In the genomic region with DNA sequence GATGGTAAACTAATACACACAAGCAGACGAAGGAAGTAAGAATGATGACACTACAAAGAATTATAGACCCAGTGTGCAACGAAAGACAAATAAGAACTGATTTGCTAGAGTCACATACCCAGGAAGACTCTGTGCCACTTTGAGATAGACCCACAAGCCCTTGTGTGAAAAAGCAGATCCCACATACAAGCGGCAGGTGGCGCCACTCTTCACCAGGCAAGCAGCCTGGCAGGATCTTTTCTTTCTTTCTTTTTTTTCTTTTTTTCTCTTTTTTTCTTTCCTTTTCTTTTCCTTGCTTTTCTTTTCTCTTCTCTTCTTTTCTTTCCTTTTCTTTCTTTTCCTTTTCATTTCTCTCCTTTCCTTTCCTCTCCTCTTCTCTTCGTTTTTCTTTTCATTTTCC, we compare ENCODE assay signal across 14 mouse cellular contexts. TPM values are rescaled to one million over a fixed set of nuclear protein-coding genes. Genes with fewer than 3 reads are reported as not detected.
DNase-seq lines count a peak whose midpoint lies in the region; ATAC-seq and TF ChIP-seq lines count a peak whose summit lies in the region.
"Had no signal": no experiment of that assay in that cellular context is flagged by ENCODE, and none has a peak within 500 bp of the region (broad histone marks: within the 10 kb centered on the region; RNA-seq: fewer than 3 reads in every experiment).

No protein-coding gene starts in this region.

- no peak for ATAC-seq in liver, embryonic 11.5 days (replicated peaks; ENCODE audit: low FRiP score)
- no peak for ATAC-seq in midbrain, embryonic 16.5 days
- ATAC-seq: hindbrain, embryonic 16.5 days had no signal

- 35% methylated on average over 5 of the region's 5 CpGs for WGBS in liver, adult 2 months
- WGBS in liver, embryonic 11.5 days = 39% methylated on average over 5 of the region's 5 CpGs
- WGBS in midbrain, embryonic 16.5 days = 39% methylated on average over 5 of the region's 5 CpGs

- 0 out of 2 replicates have a peak, but pooled peaks cover 3% of the 10 kb centered on the region for H3K27me3 ChIP-seq in liver, adult 2 months (ENCODE audit: control insufficient read depth, insufficient read depth, low read length)
- no peaks in the 10 kb centered on the region for H3K27me3 ChIP-seq in liver, embryonic 11.5 days (replicated peaks; ENCODE audit: control insufficient read depth, insufficient read depth, low read length)
- H3K27me3 ChIP-seq in midbrain, embryonic 16.5 days (ENCODE audit: control insufficient read depth, insufficient read depth, low read depth, low read length) = no peaks in the 10 kb centered on the region

- TF ChIP-seq CTCF in liver, adult 2 months (IDR thresholded peaks at IDR 0.05; ENCODE audit: low read depth, low read length) = peak; percentile 47

- no peak overlapping the region for H3K9ac ChIP-seq in liver, adult 2 months (ENCODE audit: low read depth, low read length)
- no peak overlapping the region for H3K9ac ChIP-seq in liver, embryonic 11.5 days (ENCODE audit: low read depth, low read length)
- no peak overlapping the region for H3K9ac ChIP-seq in midbrain, embryonic 16.5 days (ENCODE audit: low read depth, low read length)

- H3K4me3 ChIP-seq in liver, adult 2 months (ENCODE audit: insufficient read depth, low read depth, low read length) = no peak overlapping the region
- H3K4me3 ChIP-seq in liver, embryonic 11.5 days (ENCODE audit: low read depth, low read length) = no peak overlapping the region
- no peak overlapping the region for H3K4me3 ChIP-seq in midbrain, embryonic 16.5 days (ENCODE audit: low read depth, low read length)

- TF ChIP-seq POLR2A in liver, adult 2 months (IDR thresholded peaks at IDR 0.05; ENCODE audit: extremely low read depth, insufficient read depth, low read length) = no peak

- no peak overlapping the region for H3K27ac ChIP-seq in liver, adult 2 months (replicated peaks; ENCODE audit: insufficient read depth, low read depth, low read length)
- no peak overlapping the region for H3K27ac ChIP-seq in liver, embryonic 11.5 days (ENCODE audit: low read depth, low read length)
- H3K27ac ChIP-seq in midbrain, embryonic 16.5 days (ENCODE audit: low read length) = no peak overlapping the region

- no peaks in the 10 kb centered on the region for H3K9me3 ChIP-seq in liver, embryonic 11.5 days (ENCODE audit: control insufficient read depth, low read length)
- no peaks in the 10 kb centered on the region for H3K9me3 ChIP-seq in midbrain, embryonic 16.5 days (replicated peaks; ENCODE audit: control insufficient read depth, low read length, poor library complexity, severe bottlenecking)

- H3K79me2 ChIP-seq in liver, adult 2 months (ENCODE audit: control insufficient read depth, insufficient read depth, low read length) = no peaks in the 10 kb centered on the region

- H3K4me1 ChIP-seq in liver, adult 2 months (ENCODE audit: control insufficient read depth, insufficient read depth, low read length) = no peaks in the 10 kb centered on the region
- no peaks in the 10 kb centered on the region for H3K4me1 ChIP-seq in liver, embryonic 11.5 days (replicated peaks; ENCODE audit: control insufficient read depth, insufficient read depth, low read length)
- no peaks in the 10 kb centered on the region for H3K4me1 ChIP-seq in midbrain, embryonic 16.5 days (ENCODE audit: control insufficient read depth, insufficient read depth, low read length)

- no peaks in the 10 kb centered on the region for H3K36me3 ChIP-seq in liver, adult 2 months (ENCODE audit: control insufficient read depth, insufficient read depth, low read length)
- H3K36me3 ChIP-seq in liver, embryonic 11.5 days (ENCODE audit: control insufficient read depth, insufficient read depth, low read length) = no peaks in the 10 kb centered on the region
- H3K36me3 ChIP-seq in midbrain, embryonic 16.5 days (ENCODE audit: control insufficient read depth, insufficient read depth, low read length) = no peaks in the 10 kb centered on the region

- peak; percentile 20 to 25 for DNase-seq in cerebellum, postnatal 10 days
- DNase-seq in cerebellum, postnatal 36 days = no peak
- DNase-seq in liver, adult 2 months (ENCODE audit: extremely low read depth, low read depth, low spot score) = no peak
- DNase-seq in liver, embryonic 11.5 days (ENCODE audit: low spot score) = no peak
- DNase-seq in NIH3T3 (ENCODE audit: low read depth) = peak; percentile 41
- peak; percentile 20 for DNase-seq in induced T-regulatory cell, adult 2 months (ENCODE audit: low read depth)
- DNase-seq in cerebellum, adult 11-12 months = no peak
- DNase-seq: heart, adult 18-20 months had no signal

- H3K4me2 ChIP-seq in liver, embryonic 11.5 days = no peak overlapping the region
- no peak overlapping the region for H3K4me2 ChIP-seq in midbrain, embryonic 16.5 days (ENCODE audit: low read length)
- H3K4me2 ChIP-seq: midbrain, embryonic 11.5 days had no signal

RNA-seq across cellular contexts. Expression of gene Crnn, which starts 32.9 kb away (rescaled TPM):
- total RNA-seq in liver, adult 2 months (2014; rRNA removed) = not detected in 2 replicates
- polyA plus RNA-seq in liver, adult 2 months (2012; rRNA removed) = not detected in 2 replicates
- not detected in 2 replicates for polyA plus RNA-seq in liver, embryonic 11.5 days (2014; fragmentation: Nextera tagmentation; extraction: Ambion mirVana)
- not detected in 2 replicates for polyA plus RNA-seq in midbrain, embryonic 16.5 days (2015; fragmentation: Nextera tagmentation; extraction: Ambion mirVana)
- total RNA-seq: heart, adult 18-20 months; left cerebral cortex, postnatal 10 days; neutrophil, adult 5-6 weeks had no signal
- polyA plus RNA-seq: forebrain, embryonic 11.5 days; hindbrain, embryonic 16.5 days; midbrain, embryonic 11.5 days had no signal

RNA-seq across cellular contexts. Expression of gene Gm4858, which starts 43.0 kb away (rescaled TPM):
- total RNA-seq in liver, adult 2 months (2014; rRNA removed) = not detected in 2 replicates
- polyA plus RNA-seq in liver, adult 2 months (2012; rRNA removed) = not detected in 2 replicates
- polyA plus RNA-seq in liver, embryonic 11.5 days (2014; fragmentation: Nextera tagmentation; extraction: Ambion mirVana) = not detected in 2 replicates
- polyA plus RNA-seq in midbrain, embryonic 16.5 days (2015; fragmentation: Nextera tagmentation; extraction: Ambion mirVana) = not detected in 2 replicates
- total RNA-seq: heart, adult 18-20 months; left cerebral cortex, postnatal 10 days; neutrophil, adult 5-6 weeks had no signal
- polyA plus RNA-seq: forebrain, embryonic 11.5 days; hindbrain, embryonic 16.5 days; midbrain, embryonic 11.5 days had no signal

Comparison
In these comparisons a context has a peak if more than half of its experiments do, and no peak if none do; other contexts are left out.
1. DNase-seq: peak in cerebellum, postnatal 10 days (2 of 2), NIH3T3 (single experiment) and induced T-regulatory cell, adult 2 months (single experiment); none in cerebellum, postnatal 36 days (0 of 2), liver, adult 2 months (single experiment), liver, embryonic 11.5 days (single experiment) and cerebellum, adult 11-12 months (single experiment).